ENCODE assay signal across 9 mouse cellular contexts in the genomic region with DNA sequence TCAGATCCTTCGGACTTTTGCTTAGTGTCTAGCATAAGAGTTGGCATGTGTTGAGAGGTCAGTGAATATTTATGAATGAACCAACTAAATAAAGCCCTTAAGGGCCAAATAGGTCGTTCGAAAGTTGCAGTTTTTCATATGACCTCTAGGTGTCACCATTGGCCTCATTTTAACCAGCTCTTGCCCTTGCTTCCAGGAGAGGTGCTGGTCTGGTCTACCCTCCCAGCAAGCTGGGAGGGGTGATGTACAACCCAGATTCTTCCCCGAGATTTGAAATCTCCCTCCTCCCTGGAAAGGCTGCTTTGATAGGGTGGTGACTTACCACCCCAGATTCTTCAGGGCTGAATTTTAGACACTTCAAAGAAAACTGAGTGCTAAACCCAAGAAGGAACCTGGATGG. TPM values are rescaled to one million over a fixed set of nuclear protein-coding genes. Genes with fewer than 3 reads are reported as not detected.
DNase-seq lines count a peak whose midpoint lies in the region; ATAC-seq and TF ChIP-seq lines count a peak whose summit lies in the region.
"Had no signal": no experiment of that assay in that cellular context is flagged by ENCODE, and none has a peak within 500 bp of the region (broad histone marks: within the 10 kb centered on the region; RNA-seq: fewer than 3 reads in every experiment).

No protein-coding gene starts in this region.

- TF ChIP-seq CTCF in gastrocnemius, adult 2 months (IDR thresholded peaks at IDR 0.05): peak; percentile 78

- no peaks in the 10 kb centered on the region for H3K36me3 ChIP-seq in embryonic facial prominence, embryonic 11.5 days (replicated peaks; ENCODE audit: control insufficient read depth, insufficient read depth, low read depth, low read length)
- no peaks in the 10 kb centered on the region for H3K36me3 ChIP-seq in kidney, embryonic 16.5 days (ENCODE audit: insufficient read depth, low read length)
- H3K36me3 ChIP-seq: limb, embryonic 12.5 days had no signal

- 2% methylated on average over 4 of the region's 4 CpGs for WGBS in embryonic facial prominence, embryonic 11.5 days
- WGBS in kidney, embryonic 16.5 days: 3% methylated on average over 4 of the region's 4 CpGs

- no peaks in the 10 kb centered on the region for H3K4me1 ChIP-seq in embryonic facial prominence, embryonic 11.5 days (ENCODE audit: control insufficient read depth, insufficient read depth, low read length)
- H3K4me1 ChIP-seq in kidney, embryonic 16.5 days (ENCODE audit: insufficient read depth, low read length): peaks cover 16% of the 10 kb centered on the region

- intact Hi-C loops in gastrocnemius, adult 2 months (cut with DNase I): loop anchor here (2.0 kb wide), 2 partner anchors 165 to 313 kb away; no protein-coding TSS in a partner anchor

- H3K27me3 ChIP-seq in embryonic facial prominence, embryonic 11.5 days (ENCODE audit: control insufficient read depth, insufficient read depth, low read length): no peaks in the 10 kb centered on the region
- H3K27me3 ChIP-seq in kidney, embryonic 16.5 days (ENCODE audit: insufficient read depth, low read length): no peaks in the 10 kb centered on the region
- H3K27me3 ChIP-seq: limb, embryonic 12.5 days had no signal

- no peak for ATAC-seq in embryonic facial prominence, embryonic 11.5 days (replicated peaks; ENCODE audit: insufficient number of reproducible peaks, low FRiP score, low TSS enrichment, low read depth)
- 0 out of 2 replicates have a peak, but pooled peaks have one; percentile 24 for ATAC-seq in kidney, embryonic 16.5 days (ENCODE audit: low FRiP score, low TSS enrichment)

- no peaks in the 10 kb centered on the region for H3K9me3 ChIP-seq in embryonic facial prominence, embryonic 11.5 days (replicated peaks; ENCODE audit: control insufficient read depth, low read length)
- no peaks in the 10 kb centered on the region for H3K9me3 ChIP-seq in kidney, embryonic 16.5 days (ENCODE audit: low read length)
- H3K9me3 ChIP-seq: limb, embryonic 12.5 days had no signal

- no peak for DNase-seq in gastrocnemius, adult 2 months
- no peak for DNase-seq in gastrocnemius, postnatal 25 days
- DNase-seq in thymus, postnatal 14 days: peak; percentile 33
- DNase-seq in thymus, postnatal 4 days: no peak
- peak; percentile 86 for DNase-seq in embryonic facial prominence, embryonic 11.5 days (ENCODE audit: low spot score)
- peak; percentile 24 to 43 for DNase-seq in natural killer cell, adult 2 months (ENCODE audit: low spot score in 2 of 2)
- DNase-seq in layer of hippocampus, adult 9-10 months (ENCODE audit: low spot score): no peak

- H3K27ac ChIP-seq in gastrocnemius, adult 2 months: no peak overlapping the region
- H3K27ac ChIP-seq in embryonic facial prominence, embryonic 11.5 days (replicated peaks; ENCODE audit: low read depth, low read length): no peak overlapping the region
- H3K27ac ChIP-seq in kidney, embryonic 16.5 days (ENCODE audit: low read length): no peak overlapping the region
- H3K27ac ChIP-seq: limb, embryonic 12.5 days had no signal

- H3K4me3 ChIP-seq in gastrocnemius, adult 2 months: no peak overlapping the region
- no peak overlapping the region for H3K4me3 ChIP-seq in embryonic facial prominence, embryonic 11.5 days (ENCODE audit: low read depth, low read length)
- H3K4me3 ChIP-seq in kidney, embryonic 16.5 days (ENCODE audit: low read length): no peak overlapping the region
- H3K4me3 ChIP-seq: limb, embryonic 12.5 days had no signal

- H3K9ac ChIP-seq in embryonic facial prominence, embryonic 11.5 days (replicated peaks; ENCODE audit: low read length): no peak overlapping the region
- H3K9ac ChIP-seq in kidney, embryonic 16.5 days (replicated peaks; ENCODE audit: low read length): no peak overlapping the region
- H3K9ac ChIP-seq: limb, embryonic 12.5 days had no signal

- H3K4me2 ChIP-seq in embryonic facial prominence, embryonic 11.5 days (ENCODE audit: low read depth, low read length): no peak overlapping the region
- no peak overlapping the region for H3K4me2 ChIP-seq in kidney, embryonic 16.5 days (replicated peaks; ENCODE audit: low read depth, low read length)
- H3K4me2 ChIP-seq: limb, embryonic 12.5 days had no signal

RNA-seq across cellular contexts. Expression of a gene that starts 6.3 kb away (rescaled TPM):
- 1 to 10 TPM; 1.5 to 1.9 TPM for total RNA-seq in gastrocnemius, adult 2 months (2021)
- total RNA-seq in gastrocnemius, postnatal 25 days (2021): 1 to 10 TPM; 2.0 to 2.3 TPM
- polyA plus RNA-seq in embryonic facial prominence, embryonic 11.5 days (2014; fragmentation: Nextera tagmentation; extraction: Ambion mirVana): 1.2 and 1.7 TPM in 2 replicates
- polyA plus RNA-seq in kidney, embryonic 16.5 days (2015; fragmentation: Nextera tagmentation; extraction: Ambion mirVana): 1.9 and 2.0 TPM in 2 replicates

RNA-seq across cellular contexts. Expression of a gene that starts 20.3 kb away (rescaled TPM):
- 1 to 10 TPM in 1 of 2 experiments, under 1 TPM in 1; 0.87 to 1.8 TPM for total RNA-seq in gastrocnemius, adult 2 months (2021)
- total RNA-seq in gastrocnemius, postnatal 25 days (2021): 1 to 10 TPM; 1.0 to 1.5 TPM
- polyA plus RNA-seq in embryonic facial prominence, embryonic 11.5 days (2014; fragmentation: Nextera tagmentation; extraction: Ambion mirVana): 13.9 and 17.7 TPM in 2 replicates
- 19.0 and 22.6 TPM in 2 replicates for polyA plus RNA-seq in kidney, embryonic 16.5 days (2015; fragmentation: Nextera tagmentation; extraction: Ambion mirVana)

RNA-seq across cellular contexts. Expression of a gene that starts 20.4 kb away (rescaled TPM):
- total RNA-seq in gastrocnemius, adult 2 months (2021): 1 to 10 TPM; 4.1 to 5.4 TPM
- total RNA-seq in gastrocnemius, postnatal 25 days (2021): 1 to 10 TPM; 3.8 to 4.4 TPM
- polyA plus RNA-seq in embryonic facial prominence, embryonic 11.5 days (2014; fragmentation: Nextera tagmentation; extraction: Ambion mirVana): 36.1 and 39.0 TPM in 2 replicates
- 41.9 and 42.8 TPM in 2 replicates for polyA plus RNA-seq in kidney, embryonic 16.5 days (2015; fragmentation: Nextera tagmentation; extraction: Ambion mirVana)

RNA-seq across cellular contexts. Expression of a gene that starts 49.4 kb away (rescaled TPM):
- under 1 TPM in 1 of 2 experiments, not detected in 1; 0.14 TPM for total RNA-seq in gastrocnemius, adult 2 months (2021)
- total RNA-seq in gastrocnemius, postnatal 25 days (2021): under 1 TPM; 0.11 to 0.13 TPM
- polyA plus RNA-seq in embryonic facial prominence, embryonic 11.5 days (2014; fragmentation: Nextera tagmentation; extraction: Ambion mirVana): 3.0 and 3.3 TPM in 2 replicates
- polyA plus RNA-seq in kidney, embryonic 16.5 days (2015; fragmentation: Nextera tagmentation; extraction: Ambion mirVana): 1.6 and 2.1 TPM in 2 replicates

Comparison
In these comparisons a context has a peak if more than half of its experiments do, and no peak if none do; other contexts are left out.
1. DNase-seq: peak in thymus, postnatal 14 days (single experiment), embryonic facial prominence, embryonic 11.5 days (single experiment) and natural killer cell, adult 2 months (2 of 2); none in gastrocnemius, adult 2 months (single experiment), gastrocnemius, postnatal 25 days (single experiment), thymus, postnatal 4 days (single experiment) and layer of hippocampus, adult 9-10 months (single experiment).